Mouse (Mus musculus) liver, embryonic 14.5 days (tissue): ENCODE results near the gene Cyb5b. TPM values are rescaled to one million over a fixed set of nuclear protein-coding genes. Genes with fewer than 3 reads are reported as not detected.

Experiments used
- ATAC-seq: fragments of 200-750 bp; cut with Nextera tagmentation; 2 replicates; pipeline ENCODE4 v1.8.0; 2017; ENCODE audit warnings: moderate number of reproducible peaks, mild to moderate bottlenecking, moderate library complexity; ENCODE audit not compliant: insufficient read depth
- DNase-seq, 3 experiments: peaks; one replicate each; pipeline ENCODE4 v3.0.0-alpha.2; 2012 to 2013; ENCODE audit warnings: low read depth in 3 of 3, low spot score in 3 of 3
- H3K27ac ChIP-seq: fragments of 300-500 bp; sonication (generic); 2 replicates; pipeline ENCODE4 v1.5.1; 2014; ENCODE audit warnings: moderate library complexity, mild to moderate bottlenecking, control low read depth, inconsistent platforms
- H3K27me3 ChIP-seq: fragments of 300-500 bp; sonication (generic); 2 replicates; pipeline ENCODE4 v1.6.1; 2014; ENCODE audit warnings: mild to moderate bottlenecking, low read length, moderate library complexity; ENCODE audit not compliant: control insufficient read depth, insufficient read depth
- H3K36me3 ChIP-seq: fragments of 300-500 bp; sonication (generic); replicated peaks from 2 replicates; pipeline ENCODE4 v1.6.1; 2014; ENCODE audit warnings: low read depth; ENCODE audit not compliant: control insufficient read depth, insufficient read depth
- H3K4me1 ChIP-seq, 2 experiments: fragments of 200-500 bp in 1 of 2; fragments of 300-500 bp in 1 of 2; sonication (generic) in 1 of 2; replicated peaks; 2 replicates each; pipeline ENCODE4 v1.6.1; 2012 to 2014; ENCODE audit warnings: antibody characterized with exemption in 1 of 2, inconsistent platforms in 1 of 2, low read length in 1 of 2; ENCODE audit not compliant: control insufficient read depth in 2 of 2, insufficient read depth in 2 of 2
- H3K4me2 ChIP-seq: fragments of 300-500 bp; sonication (generic); 2 replicates; pipeline ENCODE4 v1.6.1; 2014; ENCODE audit warnings: low read depth, mild to moderate bottlenecking, control low read depth, moderate library complexity
- H3K4me3 ChIP-seq, 2 experiments: fragments of 200-500 bp in 1 of 2; fragments of 300-500 bp in 1 of 2; sonication (generic) in 1 of 2; 2 replicates each; pipeline ENCODE4 v1.5.1; 2012 to 2014; ENCODE audit warnings: low read depth in 2 of 2, low read length in 2 of 2, mild to moderate bottlenecking in 2 of 2, control low read depth in 1 of 2, inconsistent platforms in 1 of 2, moderate library complexity in 1 of 2; ENCODE audit not compliant: insufficient read depth in 1 of 2
- H3K9ac ChIP-seq: fragments of 300-500 bp; sonication (generic); replicated peaks from 2 replicates; pipeline ENCODE4 v1.6.1; 2014; ENCODE audit warnings: mild to moderate bottlenecking, control low read depth, moderate library complexity
- H3K9me3 ChIP-seq: fragments of 300-500 bp; sonication (generic); 2 replicates; pipeline ENCODE4 v1.6.1; 2016; ENCODE audit warnings: low read length, mixed read lengths; ENCODE audit not compliant: control insufficient read depth
- CTCF ChIP-seq: IDR thresholded peaks from 2 replicates; pipeline ENCODE4 v1.5.1; 2016; ENCODE audit warnings: antibody characterized with exemption, low read depth, control low read depth
- EP300 ChIP-seq: IDR thresholded peaks from 2 replicates; pipeline ENCODE4 v1.6.1; 2016; ENCODE audit warnings: antibody characterized with exemption, low read depth
- WGBS: fragments of 180-500 bp; shearing (Covaris S2); extraction: QIAGEN DNeasy Blood & Tissue Kit; methylation state at CpG from one replicate; pipeline ENCODE4 v1.1.7; 2014; ENCODE audit not compliant: insufficient replicate concordance; 5-methylcytosine and 5-hydroxymethylcytosine counted together
- polyA plus RNA-seq, 2 experiments: library from polyadenylated mRNA; depleted of rRNA in 1 of 2; stranded (reverse) in 1 of 2; unstranded in 1 of 2; fragments of >200 nt; fragmentation: Nextera tagmentation in 1 of 2; extraction: Ambion mirVana in 1 of 2; gene quantifications; 2 replicates each; pipeline versions ENCODE4 v1.2.1 to v1.2.3; 2012 to 2014

Gene Cyb5b
- polyA plus RNA-seq, 2 experiments, result 21.1 to 25.6 TPM

GRCm38 (mm10) chr8:107187631-107188030 is 37.2 kb downstream of the Cyb5b start:
- H3K4me3 ChIP-seq, result no peak overlapping the region
- 79% methylated on average over 5 of the region's 5 CpGs for WGBS
- no peaks in the 10 kb centered on the region for H3K9me3 ChIP-seq
- H3K4me1 ChIP-seq, result no peaks in the 10 kb centered on the region
- no peak for TF ChIP-seq CTCF
- no peak for TF ChIP-seq EP300
- DNase-seq, result no peak
- no peak overlapping the region for H3K27ac ChIP-seq
- H3K9ac ChIP-seq, result no peak overlapping the region
- no peaks in the 10 kb centered on the region for H3K27me3 ChIP-seq
- no peak for ATAC-seq
- no peak overlapping the region for H3K4me2 ChIP-seq
- H3K36me3 ChIP-seq, result peaks cover 12% of the 10 kb centered on the region

GRCm38 (mm10) chr8:107192631-107193030 is 42.2 kb downstream of the Cyb5b start:
- 59% methylated on average over 8 of the region's 8 CpGs for WGBS
- no peak for ATAC-seq
- no peaks in the 10 kb centered on the region for H3K36me3 ChIP-seq
- peaks cover 0 to 3% of the 10 kb centered on the region in 2 experiments; a peak in 1 of 4 replicates for H3K4me1 ChIP-seq
- DNase-seq, result no peak
- no peaks in the 10 kb centered on the region for H3K27me3 ChIP-seq
- H3K9me3 ChIP-seq, result no peaks in the 10 kb centered on the region
- no peak for TF ChIP-seq EP300
- no peak for TF ChIP-seq CTCF
- H3K27ac ChIP-seq, result no peak overlapping the region
- H3K4me3 ChIP-seq, result no peak overlapping the region
- H3K9ac ChIP-seq, result no peak overlapping the region
- no peak overlapping the region for H3K4me2 ChIP-seq

- TF ChIP-seq CTCF (no peak), EP300 (no peak)
- ATAC-seq (no peak), DNase-seq (no peak)
- Histone ChIP-seq H3K4me3 (no peak overlapping the region), H3K27ac (no peak overlapping the region), H3K36me3 (no peaks in the 10 kb centered on the region), H3K4me2 (no peak overlapping the region), H3K9ac (no peak overlapping the region), H3K27me3 (no peaks in the 10 kb centered on the region), H3K4me1 (peaks cover 0 to 3% of the 10 kb centered on the region in 2 experiments; a peak in 1 of 4 replicates), H3K9me3 (no peaks in the 10 kb centered on the region)
- WGBS, result 35% methylated on average over 6 of the region's 6 CpGs
Measured at GRCm38 (mm10) chr8:107193331-107193730, 42.9 kb downstream of the Cyb5b start.

- H3K4me1 ChIP-seq, result peaks cover 0 to 3% of the 10 kb centered on the region in 2 experiments; a peak in 1 of 4 replicates
- no peak for ATAC-seq
- 75% methylated on average over 14 of the region's 14 CpGs for WGBS
- no peak overlapping the region for H3K4me3 ChIP-seq
- H3K9ac ChIP-seq, result no peak overlapping the region
- H3K27me3 ChIP-seq, result no peaks in the 10 kb centered on the region
- no peaks in the 10 kb centered on the region for H3K36me3 ChIP-seq
- no peak for TF ChIP-seq CTCF
- no peak for TF ChIP-seq EP300
- no peak for DNase-seq
- no peak overlapping the region for H3K4me2 ChIP-seq
- no peak overlapping the region for H3K27ac ChIP-seq
- H3K9me3 ChIP-seq, result no peaks in the 10 kb centered on the region
Measured at GRCm38 (mm10) chr8:107194786-107195451, 44.5 kb downstream of the Cyb5b start.

- DNase-seq, result no peak
Measured at GRCm38 (mm10) chr8:107197901-107198826, 47.7 kb downstream of the Cyb5b start.

More at GRCm38 (mm10) chr8:107197901-107198826, 47.7 kb downstream of the Cyb5b start:
- TF ChIP-seq EP300, result no peak
- no peak for TF ChIP-seq CTCF
- Histone ChIP-seq H3K27me3 (no peaks in the 10 kb centered on the region), H3K4me3 (no peak overlapping the region), H3K9me3 (no peaks in the 10 kb centered on the region), H3K4me1 (peaks cover 0 to 3% of the 10 kb centered on the region in 2 experiments; a peak in 1 of 4 replicates), H3K27ac (no peak overlapping the region), H3K4me2 (no peak overlapping the region), H3K36me3 (no peaks in the 10 kb centered on the region), H3K9ac (no peak overlapping the region)
- ATAC-seq, result no peak
- 68% methylated on average over 24 of the region's 24 CpGs for WGBS
